Mouse (Mus musculus) hindbrain, embryonic 16.5 days (tissue): ENCODE results near the gene Gmfg. TPM values are rescaled to one million over a fixed set of nuclear protein-coding genes. Genes with fewer than 3 reads are reported as not detected.
A peak's percentile ranks its signal among the peaks of the same experiment; 100 is the strongest.

Experiments
- ATAC-seq: fragments of 200-750 bp; cut with Nextera tagmentation; 2 replicates; pipeline ENCODE4 v1.8.0; 2017; ENCODE audit warnings: moderate TSS enrichment, moderate library complexity
- H3K27ac ChIP-seq: fragments of 300-500 bp; sonication (generic); 2 replicates; pipeline ENCODE4 v1.5.1; 2014; ENCODE audit warnings: low read depth, mild to moderate bottlenecking, control low read depth, low read length, moderate library complexity
- H3K27me3 ChIP-seq: fragments of 300-500 bp; sonication (generic); replicated peaks from 2 replicates; pipeline ENCODE4 v1.6.1; 2014; ENCODE audit warnings: low read length; ENCODE audit not compliant: control insufficient read depth, insufficient read depth
- H3K36me3 ChIP-seq: fragments of 300-500 bp; sonication (generic); 2 replicates; pipeline ENCODE4 v1.6.1; 2014; ENCODE audit warnings: mild to moderate bottlenecking, low read length, moderate library complexity, mixed read lengths; ENCODE audit not compliant: control insufficient read depth, insufficient read depth
- H3K4me1 ChIP-seq: fragments of 300-500 bp; sonication (generic); 2 replicates; pipeline ENCODE4 v1.6.1; 2014; ENCODE audit warnings: low read depth, low read length; ENCODE audit not compliant: control insufficient read depth, insufficient read depth
- H3K4me2 ChIP-seq: fragments of 300-500 bp; sonication (generic); 2 replicates; pipeline ENCODE4 v1.6.1; 2014; ENCODE audit warnings: mild to moderate bottlenecking, low read length, control low read depth, moderate library complexity
- H3K4me3 ChIP-seq: fragments of 300-500 bp; sonication (generic); 2 replicates; pipeline ENCODE4 v1.5.1; 2014; ENCODE audit warnings: mild to moderate bottlenecking, low read length, control low read depth, moderate library complexity
- H3K9ac ChIP-seq: fragments of 300-500 bp; sonication (generic); 2 replicates; pipeline ENCODE4 v1.6.1; 2014; ENCODE audit warnings: low read depth, mild to moderate bottlenecking, control low read depth, low read length, moderate library complexity
- H3K9me3 ChIP-seq: fragments of 300-500 bp; sonication (generic); 2 replicates; pipeline ENCODE4 v1.6.1; 2014; ENCODE audit warnings: mild to moderate bottlenecking, low read length, moderate library complexity; ENCODE audit not compliant: control insufficient read depth
- WGBS: fragments of 180-500 bp; shearing (Covaris S2); extraction: QIAGEN DNeasy Blood & Tissue Kit; methylation state at CpG from one replicate; pipeline ENCODE4 v1.1.7; 2014; 5-methylcytosine and 5-hydroxymethylcytosine counted together
- polyA plus RNA-seq: library from polyadenylated mRNA; unstranded; fragments of >200 nt; fragmentation: Nextera tagmentation; extraction: Ambion mirVana; gene quantifications from 2 replicates; pipeline ENCODE4 v1.2.1, GENCODE M21; 2015

Gmfg gene
- polyA plus RNA-seq, 1 experiment from 2014 or later = 3.8 TPM

DNA sequence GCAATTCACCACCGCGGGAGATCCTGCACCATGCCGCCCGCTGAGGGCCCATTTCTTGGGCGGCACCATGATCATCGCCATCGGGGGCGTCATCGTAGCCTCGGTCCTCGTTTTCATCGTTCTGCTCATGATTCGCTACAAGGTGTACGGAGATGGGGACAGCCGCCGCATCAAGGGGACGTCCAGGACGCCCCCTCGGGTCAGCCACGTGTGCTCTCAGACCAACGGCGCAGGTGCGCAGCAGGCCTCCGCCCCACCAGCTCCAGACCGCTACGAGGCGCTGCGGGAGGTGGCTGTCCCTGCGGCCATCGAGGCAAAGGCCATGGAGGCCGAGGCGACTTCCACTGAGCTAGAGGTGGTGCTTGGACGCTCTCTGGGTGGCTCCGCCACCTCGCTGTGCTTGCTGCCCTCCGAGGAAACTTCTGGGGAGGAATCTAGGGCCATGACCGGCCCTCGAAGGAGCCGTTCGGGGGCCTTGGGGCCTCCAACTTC, 29.5 kb downstream of the Gmfg start:
- H3K36me3 ChIP-seq = peaks cover 22% of the 10 kb centered on the region
- H3K4me2 ChIP-seq = peak overlapping the region; percentile 52
- no peaks in the 10 kb centered on the region; the same call in 1 of the 2 replicates for H3K27me3 ChIP-seq
- H3K27ac ChIP-seq = no peak overlapping the region
- no peaks in the 10 kb centered on the region for H3K9me3 ChIP-seq
- 19% methylated on average over 40 of the region's 40 CpGs for WGBS
- ATAC-seq = no peak
- peak overlapping the region; percentile 55; the same call in 1 of the 2 replicates for H3K9ac ChIP-seq
- peaks cover 21% of the 10 kb centered on the region for H3K4me1 ChIP-seq
- H3K4me3 ChIP-seq = peak overlapping the region; percentile 36

- H3K4me1 ChIP-seq = peaks cover 21% of the 10 kb centered on the region
- H3K27me3 ChIP-seq = no peaks in the 10 kb centered on the region; the same call in 1 of the 2 replicates
- 3% methylated on average over 45 of the region's 63 CpGs for WGBS
- ATAC-seq = 0 out of 2 replicates have a peak, but pooled peaks have one; percentile 12
- H3K4me3 ChIP-seq = peak overlapping the region; percentile 36
- H3K36me3 ChIP-seq = peaks cover 18% of the 10 kb centered on the region
- H3K4me2 ChIP-seq = peak overlapping the region; percentile 52
- H3K9ac ChIP-seq = peak overlapping the region; percentile 55
- H3K27ac ChIP-seq = no peak overlapping the region
- no peaks in the 10 kb centered on the region for H3K9me3 ChIP-seq
Observed at GRCm38 (mm10) chr7:28467213-28467751, 30.0 kb downstream of the Gmfg start.

- Histone ChIP-seq H3K4me2 (no peak overlapping the region), H3K9me3 (no peaks in the 10 kb centered on the region), H3K4me1 (no peaks in the 10 kb centered on the region), H3K36me3 (no peaks in the 10 kb centered on the region), H3K27me3 (no peaks in the 10 kb centered on the region), H3K4me3 (no peak overlapping the region), H3K27ac (no peak overlapping the region), H3K9ac (no peak overlapping the region)
- 89% methylated on average over 6 of the region's 6 CpGs for WGBS
- no peak for ATAC-seq
Observed at GRCm38 (mm10) chr7:28476191-28476590, 38.9 kb downstream of the Gmfg start.

GRCm38 (mm10) chr7:28477363-28477762, 40.1 kb downstream of the Gmfg start:
- Histone ChIP-seq H3K4me2 (no peak overlapping the region), H3K36me3 (no peaks in the 10 kb centered on the region), H3K9ac (no peak overlapping the region), H3K4me3 (no peak overlapping the region), H3K27ac (no peak overlapping the region), H3K9me3 (no peaks in the 10 kb centered on the region), H3K4me1 (no peaks in the 10 kb centered on the region), H3K27me3 (no peaks in the 10 kb centered on the region)
- 87% methylated on average over 5 of the region's 5 CpGs for WGBS
- no peak for ATAC-seq

- ATAC-seq = no peak
- H3K9ac ChIP-seq = no peak overlapping the region
- no peaks in the 10 kb centered on the region for H3K27me3 ChIP-seq
- H3K4me2 ChIP-seq = no peak overlapping the region
- 6% methylated on average over 8 of the region's 8 CpGs for WGBS
- no peaks in the 10 kb centered on the region for H3K4me1 ChIP-seq
- no peaks in the 10 kb centered on the region for H3K9me3 ChIP-seq
- H3K4me3 ChIP-seq = no peak overlapping the region
- H3K27ac ChIP-seq = no peak overlapping the region
- H3K36me3 ChIP-seq = no peaks in the 10 kb centered on the region
Observed at GRCm38 (mm10) chr7:28478854-28479253, 41.6 kb downstream of the Gmfg start.

- Histone ChIP-seq H3K4me3 (no peak overlapping the region), H3K27ac (no peak overlapping the region)
Observed at GRCm38 (mm10) chr7:28482854-28483253, 45.6 kb downstream of the Gmfg start.

GRCm38 (mm10) chr7:28484192-28484591, 46.9 kb downstream of the Gmfg start:
- Histone ChIP-seq H3K4me3 (no peak overlapping the region), H3K9me3 (no peaks in the 10 kb centered on the region), H3K4me1 (peaks cover 5% of the 10 kb centered on the region), H3K9ac (no peak overlapping the region), H3K36me3 (no peaks in the 10 kb centered on the region), H3K4me2 (no peak overlapping the region), H3K27ac (no peak overlapping the region), H3K27me3 (peaks cover 3% of the 10 kb centered on the region; the same call in 1 of the 2 replicates)
- ATAC-seq = no peak
- WGBS = 28% methylated on average over 4 of the region's 4 CpGs

More at GRCm38 (mm10) chr7:28482854-28483253, 45.6 kb downstream of the Gmfg start:
- Histone ChIP-seq H3K36me3 (no peaks in the 10 kb centered on the region), H3K4me2 (no peak overlapping the region), H3K9me3 (no peaks in the 10 kb centered on the region), H3K4me1 (peaks cover under 1% of the 10 kb centered on the region), H3K27me3 (no peaks in the 10 kb centered on the region), H3K9ac (no peak overlapping the region)
- WGBS = 79% methylated on average over 11 of the region's 11 CpGs
- ATAC-seq = no peak

- H3K27ac ChIP-seq = no peak overlapping the region
- peak overlapping the region; percentile 35 for H3K4me3 ChIP-seq
- H3K4me1 ChIP-seq = peaks cover 5% of the 10 kb centered on the region
- no peaks in the 10 kb centered on the region for H3K36me3 ChIP-seq
- peaks cover 3% of the 10 kb centered on the region; the same call in 1 of the 2 replicates for H3K27me3 ChIP-seq
- H3K9ac ChIP-seq = peak overlapping the region; percentile 44
- H3K9me3 ChIP-seq = no peaks in the 10 kb centered on the region
- no peak for ATAC-seq
- peak overlapping the region; percentile 58 for H3K4me2 ChIP-seq
- WGBS = 6% methylated on average over 16 of the region's 16 CpGs
Observed at GRCm38 (mm10) chr7:28488030-28488491, 50.8 kb downstream of the Gmfg start.

GRCm38 (mm10) chr7:28490410-28490809, 53.2 kb downstream of the Gmfg start:
- Histone ChIP-seq H3K4me3 (no peak overlapping the region), H3K36me3 (no peaks in the 10 kb centered on the region), H3K4me2 (peak overlapping the region; percentile 15), H3K27me3 (peaks cover 3% of the 10 kb centered on the region; the same call in 1 of the 2 replicates), H3K4me1 (peaks cover 5% of the 10 kb centered on the region), H3K9ac (no peak overlapping the region), H3K9me3 (no peaks in the 10 kb centered on the region), H3K27ac (no peak overlapping the region)
- ATAC-seq = peak; percentile 69; the same call in 1 of the 2 replicates
- WGBS = 4% methylated on average over 10 of the region's 10 CpGs
